In the genomic region with DNA sequence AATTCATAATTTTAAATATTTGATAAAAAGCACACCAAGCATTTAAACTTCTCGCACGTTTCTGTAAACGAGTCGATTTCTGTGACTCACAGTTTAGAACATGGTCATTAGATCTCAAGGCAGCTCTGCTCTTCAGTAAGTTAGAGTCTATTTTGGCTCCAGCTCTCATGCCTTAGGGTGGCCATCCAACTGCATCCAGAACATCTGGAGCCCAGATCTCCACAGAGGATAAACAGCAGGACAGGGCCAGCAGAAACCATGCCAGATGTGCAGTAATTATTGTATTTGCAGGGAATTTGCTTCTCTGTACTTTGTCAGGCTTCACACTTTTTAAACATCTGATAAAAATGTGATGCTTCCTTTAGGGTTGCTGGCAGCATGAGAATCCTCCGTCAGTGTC, we compare ENCODE assay signal across 17 mouse cellular contexts.
DNase-seq lines count a peak whose midpoint lies in the region; ATAC-seq and TF ChIP-seq lines count a peak whose summit lies in the region.
"Had no signal": no experiment of that assay in that cellular context is flagged by ENCODE, and none has a peak within 500 bp of the region (broad histone marks: within the 10 kb centered on the region; RNA-seq: fewer than 3 reads in every experiment).

No protein-coding gene starts in this region.

- no peak for TF ChIP-seq CTCF in intestine, postnatal 0 days (IDR thresholded peaks at IDR 0.05; ENCODE audit: low read depth)

- H3K27me3 ChIP-seq in intestine, embryonic 14.5 days (replicated peaks; ENCODE audit: control insufficient read depth, insufficient read depth, low read length), result no peaks in the 10 kb centered on the region
- H3K27me3 ChIP-seq in intestine, postnatal 0 days (replicated peaks; ENCODE audit: control insufficient read depth, insufficient read depth, low read length), result no peaks in the 10 kb centered on the region
- no peaks in the 10 kb centered on the region for H3K27me3 ChIP-seq in limb, embryonic 13.5 days
- no peaks in the 10 kb centered on the region for H3K27me3 ChIP-seq in heart, embryonic 10.5 days (ENCODE audit: insufficient read depth, poor library complexity, severe bottlenecking)

- H3K4me2 ChIP-seq in intestine, embryonic 14.5 days (ENCODE audit: low read length), result peak overlapping the region; percentile 3; the same call in 1 of the 2 replicates
- H3K4me2 ChIP-seq in intestine, postnatal 0 days (replicated peaks; ENCODE audit: low read depth), result no peak overlapping the region
- no peak overlapping the region for H3K4me2 ChIP-seq in limb, embryonic 13.5 days (replicated peaks)
- H3K4me2 ChIP-seq: heart, embryonic 11.5 days had no signal

- no peaks in the 10 kb centered on the region for H3K4me1 ChIP-seq in intestine, embryonic 14.5 days (replicated peaks; ENCODE audit: control insufficient read depth, insufficient read depth, low read length)
- H3K4me1 ChIP-seq in intestine, postnatal 0 days (replicated peaks; ENCODE audit: control insufficient read depth, insufficient read depth, low read length), result no peaks in the 10 kb centered on the region
- H3K4me1 ChIP-seq in limb, embryonic 13.5 days, result no peaks in the 10 kb centered on the region
- no peaks in the 10 kb centered on the region for H3K4me1 ChIP-seq in heart, embryonic 10.5 days

- 43% methylated on average over 5 of the region's 5 CpGs for WGBS in intestine, embryonic 14.5 days
- WGBS in intestine, postnatal 0 days, result 68% methylated on average over 5 of the region's 5 CpGs
- WGBS in limb, embryonic 13.5 days, result 25% methylated on average over 5 of the region's 5 CpGs
- WGBS in heart, embryonic 10.5 days, result 83% methylated on average over 5 of the region's 5 CpGs

- no peak overlapping the region for H3K4me3 ChIP-seq in intestine, embryonic 14.5 days (ENCODE audit: low read depth, low read length)
- H3K4me3 ChIP-seq in intestine, postnatal 0 days (ENCODE audit: low read depth, low read length), result no peak overlapping the region
- H3K4me3 ChIP-seq in limb, embryonic 13.5 days, result no peak overlapping the region
- H3K4me3 ChIP-seq in heart, embryonic 10.5 days, result no peak overlapping the region

- no peaks in the 10 kb centered on the region for H3K9me3 ChIP-seq in intestine, embryonic 14.5 days (ENCODE audit: control insufficient read depth, low read length)
- no peaks in the 10 kb centered on the region for H3K9me3 ChIP-seq in intestine, postnatal 0 days (ENCODE audit: control insufficient read depth)
- no peaks in the 10 kb centered on the region for H3K9me3 ChIP-seq in limb, embryonic 13.5 days
- no peaks in the 10 kb centered on the region for H3K9me3 ChIP-seq in heart, embryonic 10.5 days

- H3K36me3 ChIP-seq in intestine, embryonic 14.5 days (ENCODE audit: control insufficient read depth, insufficient read depth, low read length), result no peaks in the 10 kb centered on the region
- no peaks in the 10 kb centered on the region for H3K36me3 ChIP-seq in intestine, postnatal 0 days (ENCODE audit: control insufficient read depth, insufficient read depth)
- H3K36me3 ChIP-seq in limb, embryonic 13.5 days, result no peaks in the 10 kb centered on the region
- no peaks in the 10 kb centered on the region for H3K36me3 ChIP-seq in heart, embryonic 10.5 days
- H3K36me3 ChIP-seq: G1E had no signal

- peak; percentile 52 for DNase-seq in intestine, embryonic 14.5 days (ENCODE audit: low spot score)
- peak; percentile 32 for DNase-seq in embryo, embryonic 10.5 days (ENCODE audit: low spot score)
- peak; percentile 2 for DNase-seq in gastrocnemius, adult 18-20 months (ENCODE audit: low spot score)
- DNase-seq in kidney, postnatal 4 days, result no peak
- DNase-seq in heart, embryonic 10.5 days (ENCODE audit: low spot score), result no peak
- no peak for DNase-seq in thymus, postnatal 25 days
- DNase-seq: B cell, adult 2 months; cerebellum, adult 11-12 months; forebrain, postnatal 0 days; heart, postnatal 4 days; kidney, postnatal 10 days; liver, postnatal 0 days; thymus, postnatal 36 days had no signal

- H3K9ac ChIP-seq in intestine, embryonic 14.5 days (ENCODE audit: low read length), result no peak overlapping the region
- no peak overlapping the region for H3K9ac ChIP-seq in intestine, postnatal 0 days (ENCODE audit: low read depth, low read length)
- H3K9ac ChIP-seq in limb, embryonic 13.5 days, result no peak overlapping the region
- H3K9ac ChIP-seq: forebrain, postnatal 0 days; liver, postnatal 0 days had no signal

- H3K27ac ChIP-seq in intestine, embryonic 14.5 days (ENCODE audit: low read depth), result no peak overlapping the region
- no peak overlapping the region for H3K27ac ChIP-seq in intestine, postnatal 0 days (ENCODE audit: low read depth, low read length)
- H3K27ac ChIP-seq in limb, embryonic 13.5 days, result no peak overlapping the region
- no peak overlapping the region for H3K27ac ChIP-seq in heart, embryonic 10.5 days

- ATAC-seq in intestine, embryonic 14.5 days (replicated peaks; ENCODE audit: low FRiP score, low TSS enrichment, low read depth), result 0 out of 2 replicates have a peak, but pooled peaks have one; percentile 53
- ATAC-seq in intestine, postnatal 0 days, result no peak
- ATAC-seq in limb, embryonic 13.5 days (ENCODE audit: low FRiP score, low read depth), result peak; percentile 80; the same call in 1 of the 2 replicates
- ATAC-seq: forebrain, postnatal 0 days; liver, postnatal 0 days had no signal

Comparison
In these comparisons a context has a peak if more than half of its experiments do, and no peak if none do; other contexts are left out.
1. DNase-seq: peak in intestine, embryonic 14.5 days (single experiment), embryo, embryonic 10.5 days (single experiment) and gastrocnemius, adult 18-20 months (single experiment); none in kidney, postnatal 4 days (0 of 2), heart, embryonic 10.5 days (single experiment) and thymus, postnatal 25 days (single experiment).